Mouse (Mus musculus) erythroblast, embryonic 14.5 days (primary cell): ENCODE results near the gene Olfr1368. TPM values are rescaled to one million over a fixed set of nuclear protein-coding genes. Genes with fewer than 3 reads are reported as not detected.

Experiments used
- H3K27me3 ChIP-seq: 2 replicates; pipeline ENCODE4 v1.6.1; 2012; ENCODE audit warnings: inconsistent platforms; ENCODE audit not compliant: control insufficient read depth
- H3K36me3 ChIP-seq: 2 replicates; pipeline ENCODE4 v1.6.1; 2012; ENCODE audit warnings: mild to moderate bottlenecking, inconsistent platforms; ENCODE audit not compliant: control insufficient read depth
- H3K4me1 ChIP-seq: 2 replicates; pipeline ENCODE4 v1.6.1; 2012; ENCODE audit warnings: inconsistent platforms; ENCODE audit not compliant: control insufficient read depth
- H3K4me3 ChIP-seq: replicated peaks from 2 replicates; pipeline ENCODE3; 2012; ENCODE audit warnings: moderate library complexity, mild to moderate bottlenecking, inconsistent platforms
- H3K9me3 ChIP-seq: 2 replicates; pipeline ENCODE4 v1.6.1; 2012; ENCODE audit warnings: low read length, inconsistent platforms, mixed read lengths; ENCODE audit not compliant: control insufficient read depth
- GATA1 ChIP-seq: IDR thresholded peaks from 2 replicates; pipeline ENCODE4 v1.6.1; 2012; ENCODE audit warnings: low read length, inconsistent platforms, mixed read lengths
- TAL1 ChIP-seq: IDR thresholded peaks from 3 replicates; pipeline ENCODE4 v1.6.1; 2012; ENCODE audit warnings: low read length, inconsistent platforms, mixed read lengths
- polyA plus RNA-seq: library from polyadenylated mRNA; stranded (reverse); fragments of >175 nt; gene quantifications from 2 replicates; pipeline ENCODE4 v1.2.3, GENCODE M21; 2012

Gene Olfr1368
- not detected in 2 replicates for polyA plus RNA-seq

- no peaks in the 10 kb centered on the region for H3K4me1 ChIP-seq
- H3K27me3 ChIP-seq = no peaks in the 10 kb centered on the region; the same call in 1 of the 2 replicates
- TF ChIP-seq GATA1 = no peak
- TF ChIP-seq TAL1 = no peak
- H3K36me3 ChIP-seq = no peaks in the 10 kb centered on the region
- H3K4me3 ChIP-seq = no peak within 1 kb of the TSS
- H3K9me3 ChIP-seq = no peaks in the 10 kb centered on the region
Observed at GRCm38 (mm10) chr13:21145767-21146166, at the start of gene Olfr1368. Olfr1368 (minus strand) TSS chr13:21145867.

GRCm38 (mm10) chr13:21185521-21185920 is 39.9 kb upstream of the Olfr1368 start:
- H3K27me3 ChIP-seq = no peaks in the 10 kb centered on the region
- no peaks in the 10 kb centered on the region for H3K9me3 ChIP-seq
- TF ChIP-seq TAL1 = no peak
- no peak for TF ChIP-seq GATA1
- H3K4me3 ChIP-seq = peak overlapping the region; percentile 21
- H3K36me3 ChIP-seq = peaks cover 93% of the 10 kb centered on the region
- H3K4me1 ChIP-seq = peaks cover 46% of the 10 kb centered on the region

GRCm38 (mm10) chr13:21183661-21184060 is 38.0 kb upstream of the Olfr1368 start:
- Histone ChIP-seq H3K4me1 (peaks cover 55% of the 10 kb centered on the region), H3K9me3 (no peaks in the 10 kb centered on the region), H3K36me3 (peaks cover 75% of the 10 kb centered on the region), H3K27me3 (no peaks in the 10 kb centered on the region), H3K4me3 (no peak overlapping the region)
- TF ChIP-seq TAL1 = no peak
- no peak for TF ChIP-seq GATA1

GRCm38 (mm10) chr13:21183066-21183465 is 37.4 kb upstream of the Olfr1368 start:
- H3K4me3 ChIP-seq = no peak overlapping the region
- TF ChIP-seq TAL1 (no peak), GATA1 (no peak)
- no peaks in the 10 kb centered on the region for H3K9me3 ChIP-seq
- H3K36me3 ChIP-seq = peaks cover 69% of the 10 kb centered on the region
- H3K27me3 ChIP-seq = no peaks in the 10 kb centered on the region
- peaks cover 61% of the 10 kb centered on the region for H3K4me1 ChIP-seq

- no peak for TF ChIP-seq GATA1
- TF ChIP-seq TAL1 = no peak
- Histone ChIP-seq H3K4me1 (peaks cover 65% of the 10 kb centered on the region), H3K4me3 (peak overlapping the region; percentile 68)
Observed at GRCm38 (mm10) chr13:21181996-21182395, 36.3 kb upstream of the Olfr1368 start.

GRCm38 (mm10) chr13:21180551-21181530 is 35.2 kb upstream of the Olfr1368 start:
- no peak for TF ChIP-seq GATA1
- TF ChIP-seq TAL1 = no peak
- Histone ChIP-seq H3K4me1 (peaks cover 65% of the 10 kb centered on the region), H3K9me3 (no peaks in the 10 kb centered on the region), H3K27me3 (no peaks in the 10 kb centered on the region), H3K4me3 (peak overlapping the region; percentile 68), H3K36me3 (peaks cover 46% of the 10 kb centered on the region)

More at GRCm38 (mm10) chr13:21181996-21182395, 36.3 kb upstream of the Olfr1368 start:
- no peaks in the 10 kb centered on the region for H3K27me3 ChIP-seq
- H3K9me3 ChIP-seq = no peaks in the 10 kb centered on the region
- peaks cover 58% of the 10 kb centered on the region for H3K36me3 ChIP-seq

GRCm38 (mm10) chr13:21179724-21180550 is 34.3 kb upstream of the Olfr1368 start:
- peak overlapping the region; percentile 68 for H3K4me3 ChIP-seq
- H3K36me3 ChIP-seq = peaks cover 37% of the 10 kb centered on the region

GRCm38 (mm10) chr13:21179367-21179723 is 33.7 kb upstream of the Olfr1368 start, which contains the start of gene Trim27:
Trim27 (plus strand) TSS chr13:21179445.
- Histone ChIP-seq H3K27me3 (peaks cover under 1% of the 10 kb centered on the region; the same call in 1 of the 2 replicates), H3K4me3 (peak within 1 kb of the TSS; percentile 68), H3K36me3 (peaks cover 31% of the 10 kb centered on the region), H3K4me1 (peaks cover 52% of the 10 kb centered on the region), H3K9me3 (no peaks in the 10 kb centered on the region)
- TF ChIP-seq GATA1 = no peak
- no peak for TF ChIP-seq TAL1

More at GRCm38 (mm10) chr13:21179724-21180550, 34.3 kb upstream of the Olfr1368 start:
- Histone ChIP-seq H3K27me3 (no peaks in the 10 kb centered on the region), H3K4me1 (peaks cover 56% of the 10 kb centered on the region), H3K9me3 (no peaks in the 10 kb centered on the region)
- TF ChIP-seq TAL1 (no peak), GATA1 (no peak)

GRCm38 (mm10) chr13:21178364-21178763 is 32.7 kb upstream of the Olfr1368 start:
- Histone ChIP-seq H3K27me3 (peaks cover 2% of the 10 kb centered on the region; the same call in 1 of the 2 replicates), H3K4me1 (peaks cover 52% of the 10 kb centered on the region), H3K4me3 (no peak overlapping the region), H3K9me3 (no peaks in the 10 kb centered on the region), H3K36me3 (peaks cover 22% of the 10 kb centered on the region)
- TF ChIP-seq GATA1 = no peak
- TF ChIP-seq TAL1 = no peak
